Mouse (Mus musculus): ENCODE data around the gene Tshb.

Tshb gene

GRCm38 (mm10) chr3:102782618-102783017, at the start of gene Tshb:
Gene Tshb (minus strand): TSS chr3:102782718.
- no peak for DNase-seq (ENCODE audit: low spot score)

GRCm38 (mm10) chr3:102803937-102804336, 21.4 kb upstream of the Tshb start:
- peak; percentile 86 for DNase-seq (ENCODE audit: low spot score)

GRCm38 (mm10) chr3:102787369-102787768, 4.9 kb upstream of the Tshb start:
- no peak for DNase-seq (ENCODE audit: low spot score)

- DNase-seq (ENCODE audit: low spot score) = no peak
Observed at GRCm38 (mm10) chr3:102773018-102773417, 9.5 kb downstream of the Tshb start.

GRCm38 (mm10) chr3:102764850-102765249, 17.7 kb downstream of the Tshb start:
- no peak for DNase-seq (ENCODE audit: low spot score)

- no peak for DNase-seq (ENCODE audit: low spot score)
Observed at GRCm38 (mm10) chr3:102763713-102764400, 18.7 kb downstream of the Tshb start.

GRCm38 (mm10) chr3:102762388-102762787, 20.1 kb downstream of the Tshb start:
- DNase-seq (ENCODE audit: low spot score) = no peak

GRCm38 (mm10) chr3:102760236-102760635, 22.3 kb downstream of the Tshb start:
- no peak for DNase-seq (ENCODE audit: low spot score)

GRCm38 (mm10) chr3:102757019-102757418, 25.5 kb downstream of the Tshb start:
- DNase-seq (ENCODE audit: low spot score) = no peak

- no peak for DNase-seq (ENCODE audit: low spot score)
Observed at GRCm38 (mm10) chr3:102755801-102756200, 26.7 kb downstream of the Tshb start.

GRCm38 (mm10) chr3:102752457-102752856, 30.1 kb downstream of the Tshb start:
- DNase-seq (ENCODE audit: low spot score) = no peak

GRCm38 (mm10) chr3:102752053-102752452, 30.5 kb downstream of the Tshb start:
- DNase-seq (ENCODE audit: low spot score) = no peak

GRCm38 (mm10) chr3:102751536-102751935, 31.0 kb downstream of the Tshb start:
- no peak for DNase-seq (ENCODE audit: low spot score)

GRCm38 (mm10) chr3:102751136-102751535, 31.4 kb downstream of the Tshb start:
- DNase-seq (ENCODE audit: low spot score) = no peak

GRCm38 (mm10) chr3:102748686-102749085, 33.8 kb downstream of the Tshb start:
- no peak for DNase-seq (ENCODE audit: low spot score)

- no peak for DNase-seq (ENCODE audit: low spot score)
Observed at GRCm38 (mm10) chr3:102748038-102748437, 34.5 kb downstream of the Tshb start.

GRCm38 (mm10) chr3:102746174-102746573, 36.3 kb downstream of the Tshb start:
- DNase-seq (ENCODE audit: low spot score) = no peak

GRCm38 (mm10) chr3:102744657-102745056, 37.9 kb downstream of the Tshb start:
- no peak for DNase-seq (ENCODE audit: low spot score)

GRCm38 (mm10) chr3:102743781-102744471, 38.6 kb downstream of the Tshb start:
- DNase-seq (ENCODE audit: low spot score) = no peak

- no peak for DNase-seq (ENCODE audit: low spot score)
Observed at GRCm38 (mm10) chr3:102743202-102743601, 39.3 kb downstream of the Tshb start.

- DNase-seq (ENCODE audit: low spot score) = no peak
Observed at GRCm38 (mm10) chr3:102742725-102743124, 39.8 kb downstream of the Tshb start.

GRCm38 (mm10) chr3:102738926-102739325, 43.6 kb downstream of the Tshb start:
- no peak for DNase-seq (ENCODE audit: low spot score)

GRCm38 (mm10) chr3:102738161-102738901, 44.2 kb downstream of the Tshb start:
- DNase-seq (ENCODE audit: low spot score) = no peak

Measured in embryo, embryonic 10.5 days (tissue).